Mouse (Mus musculus) hindbrain, embryonic 15.5 days (tissue): Measurements from ENCODE around the gene Arhgef11. TPM values are rescaled to one million over a fixed set of nuclear protein-coding genes. Genes with fewer than 3 reads are reported as not detected.
A peak's percentile ranks its signal among the peaks of the same experiment; 100 is the strongest.

ENCODE experiments used
- ATAC-seq: fragments of 200-750 bp; cut with Nextera tagmentation; 2 replicates; pipeline ENCODE4 v1.8.0; 2017; ENCODE audit warnings: low read depth, moderate number of reproducible peaks, moderate TSS enrichment; ENCODE audit not compliant: low FRiP score
- H3K27ac ChIP-seq: fragments of 300-500 bp; sonication (generic); replicated peaks from 2 replicates; pipeline ENCODE4 v1.5.1; 2015; ENCODE audit warnings: mild to moderate bottlenecking, inconsistent platforms
- H3K27me3 ChIP-seq: fragments of 300-500 bp; sonication (generic); 2 replicates; pipeline ENCODE4 v1.6.1; 2015; ENCODE audit warnings: control low read depth, inconsistent platforms
- H3K36me3 ChIP-seq: fragments of 300-500 bp; sonication (generic); 2 replicates; pipeline ENCODE4 v1.6.1; 2015; ENCODE audit warnings: control low read depth, inconsistent platforms
- H3K4me1 ChIP-seq: fragments of 300-500 bp; sonication (generic); replicated peaks from 2 replicates; pipeline ENCODE4 v1.6.1; 2015; ENCODE audit warnings: control low read depth, inconsistent platforms
- H3K4me2 ChIP-seq: fragments of 300-500 bp; sonication (generic); 2 replicates; pipeline ENCODE4 v1.6.1; 2015; ENCODE audit warnings: moderate library complexity, mild to moderate bottlenecking, inconsistent platforms
- H3K4me3 ChIP-seq: fragments of 300-500 bp; sonication (generic); 2 replicates; pipeline ENCODE4 v1.5.1; 2015; ENCODE audit warnings: mild to moderate bottlenecking, inconsistent platforms
- H3K9ac ChIP-seq: fragments of 300-500 bp; sonication (generic); 2 replicates; pipeline ENCODE4 v1.6.1; 2015; ENCODE audit warnings: inconsistent platforms
- H3K9me3 ChIP-seq: fragments of 300-500 bp; sonication (generic); 2 replicates; pipeline ENCODE4 v1.6.1; 2016; ENCODE audit warnings: control low read depth, inconsistent platforms
- WGBS: fragments of 180-500 bp; shearing (Covaris S2); methylation state at CpG from one replicate; pipeline ENCODE4 v1.1.7; 2015; 5-methylcytosine and 5-hydroxymethylcytosine counted together
- polyA plus RNA-seq: library from polyadenylated mRNA; unstranded; fragments of >200 nt; fragmentation: Nextera tagmentation; extraction: Ambion mirVana; gene quantifications from 2 replicates; pipeline ENCODE4 v1.2.1, GENCODE M21; 2015

The Arhgef11 gene
- polyA plus RNA-seq, 1 experiment from 2014 or later = 22.0 TPM

- H3K4me3 ChIP-seq = no peak overlapping the region
- H3K27me3 ChIP-seq = no peaks in the 10 kb centered on the region
- no peak for ATAC-seq
- peaks cover 89% of the 10 kb centered on the region for H3K36me3 ChIP-seq
- H3K27ac ChIP-seq = no peak overlapping the region
- no peak overlapping the region for H3K4me2 ChIP-seq
- WGBS = 85% methylated on average over 6 of the region's 6 CpGs
- H3K9ac ChIP-seq = no peak overlapping the region
- no peaks in the 10 kb centered on the region for H3K9me3 ChIP-seq
- H3K4me1 ChIP-seq = no peaks in the 10 kb centered on the region
These were observed 107.2 kb downstream of the Arhgef11 start for GRCm38 (mm10) chr3:87724556-87724955.

- Histone ChIP-seq H3K27me3 (no peaks in the 10 kb centered on the region), H3K9ac (no peak overlapping the region), H3K4me3 (no peak overlapping the region), H3K27ac (no peak overlapping the region), H3K36me3 (peaks cover 93% of the 10 kb centered on the region), H3K4me2 (no peak overlapping the region), H3K4me1 (no peaks in the 10 kb centered on the region), H3K9me3 (no peaks in the 10 kb centered on the region)
- WGBS = 98% methylated on average over 16 of the region's 16 CpGs
- no peak for ATAC-seq
These were observed 108.2 kb downstream of the Arhgef11 start for GRCm38 (mm10) chr3:87725396-87726160.

- no peaks in the 10 kb centered on the region for H3K27me3 ChIP-seq
- H3K27ac ChIP-seq = no peak overlapping the region
- ATAC-seq = no peak
- H3K4me3 ChIP-seq = no peak overlapping the region
- H3K4me2 ChIP-seq = no peak overlapping the region
- WGBS = 96% methylated on average over 7 of the region's 7 CpGs
- H3K9me3 ChIP-seq = no peaks in the 10 kb centered on the region
- peaks cover 93% of the 10 kb centered on the region for H3K36me3 ChIP-seq
- H3K4me1 ChIP-seq = no peaks in the 10 kb centered on the region
- H3K9ac ChIP-seq = no peak overlapping the region
These were observed 108.8 kb downstream of the Arhgef11 start for GRCm38 (mm10) chr3:87726191-87726590.

GRCm38 (mm10) chr3:87728696-87729095, 111.3 kb downstream of the Arhgef11 start:
- Histone ChIP-seq H3K27me3 (no peaks in the 10 kb centered on the region), H3K36me3 (peaks cover 91% of the 10 kb centered on the region), H3K9me3 (no peaks in the 10 kb centered on the region), H3K4me1 (no peaks in the 10 kb centered on the region), H3K4me3 (no peak overlapping the region), H3K27ac (no peak overlapping the region), H3K9ac (no peak overlapping the region), H3K4me2 (no peak overlapping the region)
- no peak for ATAC-seq
- 95% methylated on average over 6 of the region's 6 CpGs for WGBS

GRCm38 (mm10) chr3:87733098-87733497, 115.7 kb downstream of the Arhgef11 start:
- no peaks in the 10 kb centered on the region for H3K9me3 ChIP-seq
- no peaks in the 10 kb centered on the region for H3K27me3 ChIP-seq
- H3K4me3 ChIP-seq = no peak overlapping the region
- H3K4me1 ChIP-seq = no peaks in the 10 kb centered on the region
- H3K4me2 ChIP-seq = no peak overlapping the region
- H3K9ac ChIP-seq = no peak overlapping the region
- ATAC-seq = no peak
- 84% methylated on average over 4 of the region's 4 CpGs for WGBS
- H3K36me3 ChIP-seq = peaks cover 96% of the 10 kb centered on the region
- no peak overlapping the region for H3K27ac ChIP-seq

- H3K9me3 ChIP-seq = no peaks in the 10 kb centered on the region
- no peak overlapping the region for H3K4me3 ChIP-seq
- H3K4me2 ChIP-seq = no peak overlapping the region
- H3K36me3 ChIP-seq = peaks cover 89% of the 10 kb centered on the region
- no peaks in the 10 kb centered on the region for H3K27me3 ChIP-seq
- no peak for ATAC-seq
- no peaks in the 10 kb centered on the region for H3K4me1 ChIP-seq
- 89% methylated on average over 11 of the region's 11 CpGs for WGBS
- no peak overlapping the region for H3K9ac ChIP-seq
- no peak overlapping the region for H3K27ac ChIP-seq
These were observed 116.8 kb downstream of the Arhgef11 start for GRCm38 (mm10) chr3:87733984-87734761.

- WGBS = 96% methylated on average over 9 of the region's 9 CpGs
These were observed 118.0 kb downstream of the Arhgef11 start for GRCm38 (mm10) chr3:87735335-87735734.

GRCm38 (mm10) chr3:87738906-87739305, 121.5 kb downstream of the Arhgef11 start:
- Histone ChIP-seq H3K36me3 (peaks cover 43% of the 10 kb centered on the region), H3K4me2 (no peak overlapping the region), H3K9ac (no peak overlapping the region), H3K9me3 (no peaks in the 10 kb centered on the region), H3K4me3 (no peak overlapping the region), H3K27ac (no peak overlapping the region), H3K27me3 (no peaks in the 10 kb centered on the region), H3K4me1 (no peaks in the 10 kb centered on the region)
- WGBS = 80% methylated on average over 5 of the region's 5 CpGs
- ATAC-seq = no peak

More at GRCm38 (mm10) chr3:87735335-87735734, 118.0 kb downstream of the Arhgef11 start:
- Histone ChIP-seq H3K27me3 (no peaks in the 10 kb centered on the region), H3K4me2 (no peak overlapping the region), H3K4me3 (no peak overlapping the region), H3K9me3 (no peaks in the 10 kb centered on the region), H3K4me1 (no peaks in the 10 kb centered on the region), H3K36me3 (peaks cover 78% of the 10 kb centered on the region), H3K9ac (no peak overlapping the region), H3K27ac (no peak overlapping the region)
- no peak for ATAC-seq

- WGBS = 87% methylated on average over 3 of the region's 3 CpGs
- Histone ChIP-seq H3K4me3 (no peak overlapping the region), H3K27ac (no peak overlapping the region), H3K9ac (no peak overlapping the region), H3K27me3 (no peaks in the 10 kb centered on the region), H3K4me1 (peaks cover 11% of the 10 kb centered on the region), H3K9me3 (no peaks in the 10 kb centered on the region), H3K4me2 (no peak overlapping the region), H3K36me3 (peaks cover 12% of the 10 kb centered on the region; the same call in 1 of the 2 replicates)
- ATAC-seq = no peak
These were observed 124.7 kb downstream of the Arhgef11 start for GRCm38 (mm10) chr3:87742013-87742412.

- WGBS = 92% methylated on average over 16 of the region's 16 CpGs
- Histone ChIP-seq H3K27ac (no peak overlapping the region), H3K9me3 (no peaks in the 10 kb centered on the region), H3K4me2 (no peak overlapping the region), H3K27me3 (no peaks in the 10 kb centered on the region), H3K36me3 (peaks cover 6% of the 10 kb centered on the region; the same call in 1 of the 2 replicates), H3K9ac (no peak overlapping the region), H3K4me3 (no peak overlapping the region), H3K4me1 (peaks cover 11% of the 10 kb centered on the region)
- ATAC-seq = no peak
These were observed 125.4 kb downstream of the Arhgef11 start for GRCm38 (mm10) chr3:87742735-87743134.

GRCm38 (mm10) chr3:87743927-87744326, 126.6 kb downstream of the Arhgef11 start:
- Histone ChIP-seq H3K27ac (no peak overlapping the region), H3K4me1 (peaks cover 11% of the 10 kb centered on the region), H3K4me3 (no peak overlapping the region), H3K27me3 (no peaks in the 10 kb centered on the region), H3K9ac (no peak overlapping the region), H3K4me2 (no peak overlapping the region), H3K9me3 (no peaks in the 10 kb centered on the region), H3K36me3 (no peaks in the 10 kb centered on the region)
- ATAC-seq = no peak
- 86% methylated on average over 4 of the region's 4 CpGs for WGBS

- Histone ChIP-seq H3K27ac (no peak overlapping the region; the same call in 1 of the 2 replicates), H3K36me3 (no peaks in the 10 kb centered on the region), H3K27me3 (no peaks in the 10 kb centered on the region), H3K4me2 (peak overlapping the region; percentile 37), H3K4me3 (no peak overlapping the region), H3K4me1 (peaks cover 11% of the 10 kb centered on the region), H3K9me3 (no peaks in the 10 kb centered on the region), H3K9ac (0 out of 2 replicates have a peak overlapping the region, but pooled peaks have one; percentile 25)
- no peak for ATAC-seq
- WGBS = 35% methylated on average over 18 of the region's 18 CpGs
These were observed 127.8 kb downstream of the Arhgef11 start for GRCm38 (mm10) chr3:87745036-87745659.
